Mouse (Mus musculus) ES-E14 (cell line): ENCODE measurements around the gene Iqca. TPM values are rescaled to one million over a fixed set of nuclear protein-coding genes. Genes with fewer than 3 reads are reported as not detected.

Source experiments
- DNase-seq: peaks from one replicate; pipeline ENCODE4 v3.0.0-alpha.2; 2013; ENCODE audit warnings: low read depth, low spot score
- H3K27ac ChIP-seq: 2 replicates; pipeline ENCODE4 v1.5.1; 2012; ENCODE audit warnings: low read depth, mild to moderate bottlenecking, low read length, moderate library complexity, mixed read lengths; ENCODE audit not compliant: poor library complexity, insufficient read depth, severe bottlenecking
- H3K36me3 ChIP-seq: 2 replicates; pipeline ENCODE4 v1.6.1; 2012; ENCODE audit warnings: mild to moderate bottlenecking, low read length, moderate library complexity, mixed read lengths; ENCODE audit not compliant: control insufficient read depth, poor library complexity, insufficient read depth, severe bottlenecking
- H3K4me1 ChIP-seq, 2 experiments: fragments of 150-350 bp in 1 of 2; sonication (generic) in 1 of 2; 2 replicates each; pipeline ENCODE4 v1.6.1; 2012; ENCODE audit warnings: low read length in 2 of 2, mild to moderate bottlenecking in 1 of 2, mixed read lengths in 1 of 2; ENCODE audit not compliant: control insufficient read depth in 2 of 2, insufficient read depth in 2 of 2, poor library complexity in 1 of 2
- H3K4me3 ChIP-seq, 2 experiments: fragments of 150-350 bp in 1 of 2; sonication (generic) in 1 of 2; 2 replicates each; pipeline ENCODE4 v1.5.1; 2012; ENCODE audit warnings: low read length in 2 of 2, low read depth in 1 of 2, mild to moderate bottlenecking in 1 of 2, mixed read lengths in 1 of 2; ENCODE audit not compliant: insufficient read depth in 1 of 2, poor library complexity in 1 of 2, severe bottlenecking in 1 of 2
- H3K9ac ChIP-seq: 2 replicates; pipeline ENCODE4 v1.6.1; 2012; ENCODE audit warnings: low read depth, mild to moderate bottlenecking, low read length, mixed read lengths; ENCODE audit not compliant: poor library complexity, insufficient read depth, severe bottlenecking
- H3K9me3 ChIP-seq: fragments of 150-350 bp; sonication (generic); 2 replicates; pipeline ENCODE4 v1.6.1; 2012; ENCODE audit warnings: low read depth, mild to moderate bottlenecking, low read length; ENCODE audit not compliant: control insufficient read depth, insufficient read depth
- CHD2 ChIP-seq: IDR thresholded peaks from 2 replicates; pipeline ENCODE4 v1.6.1; 2014; ENCODE audit warnings: mild to moderate bottlenecking, low read depth, low read length, inconsistent platforms
- HCFC1 ChIP-seq: IDR thresholded peaks from 2 replicates; pipeline ENCODE4 v1.6.1; 2012; ENCODE audit warnings: low read length, inconsistent platforms, borderline replicate concordance; ENCODE audit not compliant: insufficient read depth
- MAFK ChIP-seq: IDR thresholded peaks from 2 replicates; pipeline ENCODE4 v1.6.1; 2014; ENCODE audit warnings: mild to moderate bottlenecking, low read depth, low read length, inconsistent platforms; ENCODE audit not compliant: insufficient read depth
- ZC3H11A ChIP-seq: IDR thresholded peaks from 2 replicates; pipeline ENCODE4 v1.6.1; 2012; ENCODE audit warnings: low read depth, mild to moderate bottlenecking, inconsistent platforms, low read length, borderline replicate concordance
- ZNF384 ChIP-seq: IDR thresholded peaks from 2 replicates; pipeline ENCODE4 v1.6.1; 2012; ENCODE audit warnings: low read depth, low read length, inconsistent platforms
- in situ Hi-C, 2 experiments: fragments of 600-800 bp; cut with MboI; formaldehyde crosslinking; loops; one replicate each; pipeline ENCODE4 v1.15.1; 2025; ENCODE audit warnings: low sequenced_read_pairs in 2 of 2, inconsistent platforms in 1 of 2; ENCODE audit not compliant: unreplicated experiment in 2 of 2
- total RNA-seq: library from RNA; depleted of rRNA; stranded (reverse); fragments of 300-350 nt; gene quantifications from 2 replicates; pipeline ENCODE4 v1.2.3, GENCODE M21; 2012

Gene Iqca
- total RNA-seq, 1 experiment, result 0.27 TPM

- in situ Hi-C loops, result no loop called here
- no peak overlapping the region for H3K4me3 ChIP-seq
- no peaks in the 10 kb centered on the region for H3K9me3 ChIP-seq
- no peaks in the 10 kb centered on the region for H3K36me3 ChIP-seq
- TF ChIP-seq MAFK (no peak), CHD2 (no peak), HCFC1 (no peak), ZNF384 (no peak), ZC3H11A (no peak)
- H3K9ac ChIP-seq, result no peak overlapping the region
- H3K4me1 ChIP-seq, result no peaks in the 10 kb centered on the region
- H3K27ac ChIP-seq, result no peak overlapping the region
- no peak for DNase-seq
Measured at GRCm38 (mm10) chr1:90100360-90101232, 52.6 kb downstream of the Iqca start.

GRCm38 (mm10) chr1:90092816-90093493 lies 60.2 kb downstream of the Iqca start:
- Histone ChIP-seq H3K4me3 (no peak overlapping the region), H3K9me3 (no peaks in the 10 kb centered on the region), H3K27ac (no peak overlapping the region), H3K9ac (no peak overlapping the region), H3K36me3 (no peaks in the 10 kb centered on the region), H3K4me1 (no peaks in the 10 kb centered on the region)
- DNase-seq, result no peak
- TF ChIP-seq MAFK (no peak), ZNF384 (no peak), HCFC1 (no peak), CHD2 (no peak)
- in situ Hi-C loops, result no loop called here

DNA sequence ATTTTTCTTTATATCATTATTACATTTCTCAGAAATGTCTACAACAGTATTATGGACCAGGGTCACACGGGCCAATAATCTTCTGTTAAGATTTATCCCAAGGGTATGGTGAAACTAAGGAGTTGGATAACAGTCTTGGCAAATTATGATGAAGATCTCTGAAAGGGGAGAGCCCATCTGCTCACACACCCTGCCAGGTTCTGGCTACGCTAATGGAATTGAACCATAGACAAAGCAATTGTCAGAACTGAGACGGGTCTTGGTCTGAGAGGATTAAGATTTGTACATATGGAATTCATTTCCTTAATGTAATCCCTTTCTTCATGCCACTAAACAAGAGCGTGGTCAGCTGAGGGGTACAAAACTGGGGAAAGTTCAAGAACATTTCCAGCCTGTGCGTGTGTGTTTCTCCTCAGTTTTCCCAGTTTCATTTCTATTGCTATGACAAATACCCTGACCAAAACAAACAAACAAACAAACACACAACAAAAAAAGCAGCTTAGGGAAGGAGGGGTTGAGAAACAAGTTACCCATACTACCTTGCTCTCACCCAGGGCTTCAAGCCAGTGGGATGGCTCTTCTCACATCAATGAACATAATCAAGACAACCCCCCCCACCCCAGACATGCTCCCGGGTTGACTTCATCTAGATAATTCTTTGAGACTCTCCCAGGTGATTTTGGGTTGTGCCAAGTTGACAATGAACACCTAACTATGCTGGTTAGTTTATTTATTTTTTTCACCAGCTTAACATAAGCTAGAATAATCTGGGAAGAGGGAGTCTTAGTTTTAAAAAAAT lies 64.8 kb downstream of the Iqca start:
- no peak overlapping the region for H3K9ac ChIP-seq
- no peaks in the 10 kb centered on the region for H3K4me1 ChIP-seq
- DNase-seq, result no peak
- TF ChIP-seq ZC3H11A (no peak), HCFC1 (no peak), MAFK (no peak), ZNF384 (no peak), CHD2 (no peak)
- H3K36me3 ChIP-seq, result no peaks in the 10 kb centered on the region
- no peak overlapping the region for H3K4me3 ChIP-seq
- in situ Hi-C loops, result no loop called here
- H3K9me3 ChIP-seq, result no peaks in the 10 kb centered on the region
- H3K27ac ChIP-seq, result no peak overlapping the region

DNA sequence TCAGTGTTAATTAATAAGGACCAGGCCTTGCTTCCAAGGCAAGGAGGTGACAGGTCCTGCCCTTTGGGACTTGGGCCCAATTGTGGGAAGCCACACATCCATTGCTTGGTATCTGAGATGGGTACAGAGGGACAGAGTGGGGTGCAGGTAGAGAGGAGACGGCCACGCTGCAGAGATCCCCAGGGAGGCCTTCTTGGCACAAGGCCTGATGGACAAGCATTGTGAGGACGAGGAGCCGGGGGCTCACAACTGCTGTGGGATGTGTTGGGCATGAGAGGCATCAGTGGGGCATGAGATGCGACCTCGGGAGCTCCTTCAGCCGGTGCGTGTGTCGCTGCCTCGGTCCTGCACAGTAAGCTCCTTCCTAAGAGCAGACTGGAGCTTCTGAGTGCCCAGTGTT lies 66.7 kb downstream of the Iqca start:
- no peak overlapping the region for H3K4me3 ChIP-seq
- no peak for TF ChIP-seq HCFC1
- TF ChIP-seq MAFK, result no peak
- TF ChIP-seq CHD2, result no peak
- TF ChIP-seq ZC3H11A, result no peak
- no peak for TF ChIP-seq ZNF384
- in situ Hi-C loops, result no loop called here
- H3K9me3 ChIP-seq, result no peaks in the 10 kb centered on the region
- no peaks in the 10 kb centered on the region for H3K4me1 ChIP-seq
- H3K27ac ChIP-seq, result no peak overlapping the region
- DNase-seq, result no peak
- H3K9ac ChIP-seq, result no peak overlapping the region
- H3K36me3 ChIP-seq, result no peaks in the 10 kb centered on the region
